Mouse (Mus musculus) forebrain, embryonic 10.5 days (tissue): ENCODE results near the gene Zfp94. TPM values are rescaled to one million over a fixed set of nuclear protein-coding genes. Genes with fewer than 3 reads are reported as not detected.

Source experiments
- DNase-seq: peaks from one replicate; pipeline ENCODE4 v3.0.0-alpha.2; 2017; ENCODE audit warnings: low spot score; ENCODE audit errors: extremely low spot score
- H3K27ac ChIP-seq: fragments of 300-500 bp; sonication (generic); 2 replicates; pipeline ENCODE4 v1.5.1; 2016; ENCODE audit warnings: mild to moderate bottlenecking
- H3K27me3 ChIP-seq: fragments of 300-500 bp; sonication (generic); 2 replicates; pipeline ENCODE4 v1.6.1; 2016; ENCODE audit warnings: mild to moderate bottlenecking; ENCODE audit not compliant: poor library complexity, severe bottlenecking
- H3K36me3 ChIP-seq: fragments of 300-500 bp; sonication (generic); replicated peaks from 2 replicates; pipeline ENCODE4 v1.6.1; 2016; ENCODE audit warnings: mild to moderate bottlenecking, moderate library complexity
- H3K4me1 ChIP-seq: fragments of 300-500 bp; sonication (generic); 2 replicates; pipeline ENCODE4 v1.6.1; 2016
- H3K4me3 ChIP-seq: fragments of 300-500 bp; sonication (generic); 2 replicates; pipeline ENCODE4 v1.5.1; 2016; ENCODE audit warnings: mild to moderate bottlenecking, moderate library complexity
- H3K9me3 ChIP-seq: fragments of 300-500 bp; sonication (generic); 2 replicates; pipeline ENCODE4 v1.6.1; 2016; ENCODE audit warnings: mild to moderate bottlenecking, moderate library complexity
- WGBS: fragments of 180-500 bp; shearing (Covaris S2); methylation state at CpG from one replicate; pipeline ENCODE4 v1.1.7; 2016; 5-methylcytosine and 5-hydroxymethylcytosine counted together
- polyA plus RNA-seq: library from polyadenylated mRNA; unstranded; fragments of >200 nt; fragmentation: Nextera tagmentation; extraction: Ambion mirVana; gene quantifications from 2 replicates; pipeline ENCODE4 v1.2.1, GENCODE M21; 2016

The Zfp94 gene
- polyA plus RNA-seq, 1 experiment from 2014 or later = 12.9 TPM

DNA sequence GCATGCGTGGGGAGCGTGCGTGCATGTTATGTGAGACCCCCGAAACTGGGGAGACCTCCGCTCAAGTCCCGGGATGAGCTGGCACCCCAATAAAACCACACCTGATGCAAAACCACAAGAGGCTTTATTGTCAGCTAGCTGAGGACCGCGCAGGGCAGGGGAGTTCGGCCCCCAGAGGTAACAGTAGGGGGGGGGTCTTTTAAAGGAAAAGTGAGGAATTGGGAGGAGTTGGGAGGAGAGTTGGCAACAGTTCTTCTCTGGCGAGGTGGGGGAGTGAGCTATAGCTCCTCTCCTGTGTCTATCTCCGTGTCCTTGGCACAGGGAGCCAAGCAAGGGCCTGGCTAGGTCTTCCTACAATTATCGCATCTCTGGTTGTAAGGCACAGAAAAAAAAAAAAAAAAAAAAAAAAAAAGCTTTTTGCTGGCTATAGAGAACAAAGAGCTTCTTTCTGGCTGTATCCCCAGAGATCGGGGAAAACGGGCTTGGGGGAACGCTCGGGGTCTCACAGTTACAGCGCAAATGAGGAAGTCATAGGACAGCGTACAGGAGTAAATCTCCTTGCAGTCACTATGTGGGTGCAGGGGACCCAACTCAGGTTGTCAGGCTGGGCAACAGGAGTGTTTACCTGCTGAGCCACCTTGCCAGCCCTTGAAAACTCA, 16.5 kb downstream of the Zfp94 start:
- under 1% methylated on average over 18 of the region's 18 CpGs for WGBS
- Histone ChIP-seq H3K9me3 (no peaks in the 10 kb centered on the region; the same call in 1 of the 2 replicates), H3K27ac (peak overlapping the region; percentile 94), H3K27me3 (no peaks in the 10 kb centered on the region), H3K4me1 (peaks cover 29% of the 10 kb centered on the region), H3K4me3 (peak overlapping the region; percentile 81), H3K36me3 (peaks cover 64% of the 10 kb centered on the region)
- peak; percentile 37 for DNase-seq

DNA sequence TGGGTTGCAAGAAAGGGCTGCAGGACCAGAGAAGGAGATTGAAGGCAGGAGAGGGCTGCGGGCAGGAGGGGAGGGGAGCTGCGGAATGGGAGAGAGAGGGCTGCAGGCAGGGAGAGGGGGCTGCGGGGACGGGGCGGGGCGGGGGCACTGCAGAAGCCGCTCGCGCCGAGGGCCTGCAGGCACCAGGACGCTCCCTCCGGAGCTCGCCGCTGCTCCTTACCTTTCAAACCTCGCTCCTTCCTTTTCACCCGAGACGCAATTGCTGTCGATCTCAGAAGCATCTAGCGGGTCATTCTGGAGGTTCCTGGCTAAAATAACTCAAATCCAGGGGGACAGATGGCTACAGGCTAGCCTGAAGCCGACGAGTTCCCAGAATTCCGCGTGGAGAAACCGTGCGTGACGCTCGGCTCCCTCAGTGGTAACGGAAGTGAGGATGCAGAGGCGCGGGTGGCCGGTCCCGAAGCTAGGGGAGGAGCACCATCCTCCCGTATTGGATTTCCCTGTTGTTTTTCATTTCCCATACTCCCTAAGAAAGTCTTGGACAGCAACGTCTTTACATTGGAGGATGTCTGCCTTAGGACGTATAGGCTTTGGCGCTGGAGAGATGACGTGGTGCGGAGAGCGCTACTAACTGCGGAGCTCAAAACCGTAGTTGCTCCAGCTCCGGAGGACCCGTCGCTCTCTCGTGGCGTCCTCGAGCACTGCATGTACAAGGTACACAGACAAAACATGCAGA, 17.3 kb downstream of the Zfp94 start:
- Histone ChIP-seq H3K4me3 (peak overlapping the region; percentile 81), H3K27ac (peak overlapping the region; percentile 94), H3K27me3 (no peaks in the 10 kb centered on the region), H3K36me3 (peaks cover 65% of the 10 kb centered on the region), H3K9me3 (no peaks in the 10 kb centered on the region; the same call in 1 of the 2 replicates), H3K4me1 (peaks cover 29% of the 10 kb centered on the region)
- WGBS = under 1% methylated on average over 46 of the region's 47 CpGs
- peak; percentile 86 for DNase-seq

DNA sequence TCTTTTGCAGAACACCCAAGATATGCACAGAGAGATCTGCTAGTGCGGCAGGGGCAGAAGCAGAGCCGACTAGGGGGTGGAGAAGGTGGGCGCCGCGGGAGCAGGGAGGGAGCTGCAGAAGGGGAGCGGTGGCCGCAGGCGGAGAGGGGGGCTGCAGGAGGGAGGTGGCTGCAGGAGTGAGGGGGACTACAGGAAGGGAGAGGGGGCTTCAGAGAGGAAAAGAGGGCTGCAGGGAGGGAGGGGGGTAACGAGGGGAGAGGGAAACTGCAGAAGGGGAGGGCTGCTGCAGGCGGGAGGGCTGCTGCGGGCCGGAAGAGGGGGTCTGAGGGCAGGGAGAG, 17.9 kb downstream of the Zfp94 start:
- peaks cover 65% of the 10 kb centered on the region for H3K36me3 ChIP-seq
- H3K27me3 ChIP-seq = no peaks in the 10 kb centered on the region
- H3K27ac ChIP-seq = peak overlapping the region; percentile 94
- H3K4me3 ChIP-seq = peak overlapping the region; percentile 81
- 1% methylated on average over 12 of the region's 12 CpGs for WGBS
- no peak for DNase-seq
- H3K4me1 ChIP-seq = peaks cover 29% of the 10 kb centered on the region
- no peaks in the 10 kb centered on the region; the same call in 1 of the 2 replicates for H3K9me3 ChIP-seq

DNA sequence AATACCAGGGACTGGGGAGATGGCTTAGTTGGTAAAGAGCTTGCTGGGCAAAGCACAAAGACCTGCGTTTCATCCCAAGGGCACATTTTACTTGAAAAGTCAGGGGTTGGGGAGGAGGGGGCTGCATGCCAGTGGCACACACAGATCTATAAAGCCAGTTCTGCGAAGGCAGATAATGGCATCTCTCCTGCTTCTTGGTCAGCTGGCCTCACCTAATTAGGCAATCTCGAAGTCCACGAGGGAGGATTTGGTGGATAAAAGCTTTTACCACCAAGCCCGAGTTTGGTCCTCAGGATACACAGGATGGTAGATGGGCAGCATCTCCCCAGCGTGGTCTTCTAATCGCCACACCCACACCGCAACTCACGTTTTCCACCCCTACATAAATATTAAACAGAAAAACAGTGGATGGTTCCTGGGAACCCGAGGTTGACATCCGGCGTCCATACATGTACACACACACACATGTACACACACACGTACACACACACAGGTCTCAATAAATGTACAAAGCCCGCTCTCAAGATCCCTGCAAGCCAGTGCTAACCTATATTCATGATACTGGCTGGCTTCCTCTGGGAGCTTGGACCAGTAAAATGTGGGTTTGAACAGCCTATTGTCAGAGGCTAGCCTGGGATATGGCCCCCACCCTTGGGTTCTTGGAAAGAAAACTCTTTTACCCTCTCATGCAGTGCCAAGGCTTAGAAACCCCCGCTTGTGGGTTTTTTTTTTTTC, 18.9 kb downstream of the Zfp94 start:
- peak overlapping the region; percentile 81 for H3K4me3 ChIP-seq
- H3K27ac ChIP-seq = no peak overlapping the region

DNA sequence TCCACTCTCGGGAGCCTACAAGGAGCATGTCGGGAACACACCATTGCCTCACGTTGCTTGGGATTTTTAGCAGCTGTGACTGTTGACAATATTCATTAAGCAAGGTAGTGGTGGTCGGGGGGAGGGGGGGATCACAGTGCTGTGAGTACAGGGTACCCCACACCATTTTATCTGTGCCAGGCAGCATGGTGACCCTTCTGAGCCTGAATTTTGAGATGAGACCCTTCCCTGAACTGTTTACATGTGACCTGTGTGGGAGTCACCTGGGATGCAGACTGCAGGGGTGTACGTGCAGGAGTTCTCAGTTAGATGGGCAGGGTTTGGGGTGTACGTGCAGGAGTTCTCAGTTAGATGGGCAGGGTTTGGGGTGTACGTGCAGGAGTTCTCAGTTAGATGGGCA, 20.1 kb downstream of the Zfp94 start:
- Histone ChIP-seq H3K36me3 (peaks cover 65% of the 10 kb centered on the region), H3K4me3 (no peak overlapping the region), H3K27ac (no peak overlapping the region), H3K9me3 (peaks cover 5% of the 10 kb centered on the region), H3K27me3 (no peaks in the 10 kb centered on the region), H3K4me1 (peaks cover 29% of the 10 kb centered on the region)
- DNase-seq = no peak
- 93% methylated on average over 7 of the region's 7 CpGs for WGBS

More for the DNA sequence above, 18.9 kb downstream of the Zfp94 start:
- no peak for DNase-seq
- peaks cover 29% of the 10 kb centered on the region for H3K4me1 ChIP-seq
- peaks cover 65% of the 10 kb centered on the region for H3K36me3 ChIP-seq
- H3K27me3 ChIP-seq = no peaks in the 10 kb centered on the region
- H3K9me3 ChIP-seq = no peaks in the 10 kb centered on the region; the same call in 1 of the 2 replicates
- WGBS = 91% methylated on average over 15 of the region's 15 CpGs

DNA sequence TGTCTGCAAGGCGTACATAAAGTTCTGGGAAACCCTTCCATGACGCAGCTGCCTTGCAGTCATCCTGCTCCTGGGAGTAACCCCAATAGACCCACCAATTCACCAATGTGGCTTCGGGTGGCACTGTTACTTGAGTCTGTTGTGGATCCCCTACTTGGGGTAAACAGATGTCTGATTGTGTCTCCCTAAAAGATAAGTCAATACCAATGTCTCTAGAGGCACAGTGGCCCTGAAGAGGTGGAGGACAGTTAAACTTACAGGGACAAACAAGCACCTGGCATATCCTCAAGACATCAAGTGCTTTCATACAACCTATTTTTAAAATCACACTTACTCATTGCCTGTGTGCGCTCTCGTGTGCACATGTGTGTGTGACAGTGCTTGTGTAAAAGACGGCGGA, 21.1 kb downstream of the Zfp94 start:
- Histone ChIP-seq H3K9me3 (peaks cover 9% of the 10 kb centered on the region), H3K4me3 (no peak overlapping the region), H3K27ac (no peak overlapping the region), H3K36me3 (peaks cover 75% of the 10 kb centered on the region), H3K27me3 (no peaks in the 10 kb centered on the region), H3K4me1 (peaks cover 19% of the 10 kb centered on the region)
- 90% methylated on average over 7 of the region's 7 CpGs for WGBS
- DNase-seq = no peak

DNA sequence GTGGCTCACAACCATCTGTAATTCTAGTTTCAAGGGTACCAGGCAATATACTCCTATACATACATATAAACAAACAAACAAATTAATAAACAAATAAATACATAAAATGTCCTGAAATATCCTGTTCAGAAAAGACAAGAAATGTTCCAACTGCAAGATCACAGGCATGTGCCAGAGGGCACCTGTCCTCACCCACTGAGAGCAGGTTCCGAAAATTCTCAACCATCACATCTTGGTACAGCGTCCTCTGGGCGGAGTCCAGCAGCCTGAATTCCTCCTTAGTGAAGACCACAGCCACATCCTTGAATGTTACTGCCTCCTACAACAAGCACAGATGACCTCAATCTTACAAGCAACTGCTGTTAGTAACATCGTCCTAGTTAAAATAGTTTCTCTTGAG, 21.7 kb downstream of the Zfp94 start:
- 96% methylated on average over 4 of the region's 4 CpGs for WGBS
- Histone ChIP-seq H3K9me3 (peaks cover 9% of the 10 kb centered on the region), H3K27ac (no peak overlapping the region), H3K4me1 (peaks cover 13% of the 10 kb centered on the region), H3K4me3 (no peak overlapping the region), H3K36me3 (peaks cover 81% of the 10 kb centered on the region), H3K27me3 (no peaks in the 10 kb centered on the region)
- no peak for DNase-seq

DNA sequence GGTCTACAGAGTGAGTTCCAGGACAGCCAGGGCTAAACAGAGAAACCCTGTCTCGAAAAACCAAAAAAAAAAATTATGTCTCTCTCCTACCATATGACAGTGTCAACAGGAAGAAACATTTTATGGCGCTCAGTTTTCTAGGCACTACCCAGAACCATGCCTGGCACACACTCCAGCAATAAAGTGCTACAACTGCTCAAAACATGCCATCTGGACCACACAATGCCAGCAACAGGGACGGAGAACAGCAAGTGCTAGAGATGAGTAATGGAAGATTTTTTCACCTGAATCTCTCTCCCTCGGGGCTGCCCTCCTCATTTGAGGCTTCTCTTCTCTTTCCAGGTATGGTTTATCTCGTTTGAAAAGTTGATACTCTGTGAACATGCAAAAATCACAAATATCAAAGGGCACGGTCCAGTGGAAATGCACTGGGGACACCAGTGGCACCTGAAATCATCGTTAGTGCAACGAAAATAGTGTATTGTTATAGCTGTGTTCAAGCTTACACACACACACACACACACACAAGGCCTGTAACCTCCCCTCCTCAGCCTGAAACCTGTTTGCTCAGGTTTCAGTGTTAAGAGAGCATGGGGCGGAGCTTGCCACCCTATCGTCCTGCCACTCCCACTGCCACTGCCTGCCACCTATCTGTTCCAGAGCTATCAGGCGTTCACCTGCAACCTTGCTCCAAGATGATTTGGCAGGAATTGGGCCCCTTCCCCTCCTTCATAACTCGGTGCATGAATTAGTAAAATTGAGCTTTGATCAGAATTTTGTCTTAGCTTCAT, 23.2 kb downstream of the Zfp94 start:
- Histone ChIP-seq H3K27me3 (no peaks in the 10 kb centered on the region), H3K9me3 (peaks cover 9% of the 10 kb centered on the region), H3K27ac (no peak overlapping the region), H3K4me3 (no peak overlapping the region), H3K4me1 (peaks cover 7% of the 10 kb centered on the region), H3K36me3 (peaks cover 96% of the 10 kb centered on the region)
- 91% methylated on average over 12 of the region's 12 CpGs for WGBS
- no peak for DNase-seq

DNA sequence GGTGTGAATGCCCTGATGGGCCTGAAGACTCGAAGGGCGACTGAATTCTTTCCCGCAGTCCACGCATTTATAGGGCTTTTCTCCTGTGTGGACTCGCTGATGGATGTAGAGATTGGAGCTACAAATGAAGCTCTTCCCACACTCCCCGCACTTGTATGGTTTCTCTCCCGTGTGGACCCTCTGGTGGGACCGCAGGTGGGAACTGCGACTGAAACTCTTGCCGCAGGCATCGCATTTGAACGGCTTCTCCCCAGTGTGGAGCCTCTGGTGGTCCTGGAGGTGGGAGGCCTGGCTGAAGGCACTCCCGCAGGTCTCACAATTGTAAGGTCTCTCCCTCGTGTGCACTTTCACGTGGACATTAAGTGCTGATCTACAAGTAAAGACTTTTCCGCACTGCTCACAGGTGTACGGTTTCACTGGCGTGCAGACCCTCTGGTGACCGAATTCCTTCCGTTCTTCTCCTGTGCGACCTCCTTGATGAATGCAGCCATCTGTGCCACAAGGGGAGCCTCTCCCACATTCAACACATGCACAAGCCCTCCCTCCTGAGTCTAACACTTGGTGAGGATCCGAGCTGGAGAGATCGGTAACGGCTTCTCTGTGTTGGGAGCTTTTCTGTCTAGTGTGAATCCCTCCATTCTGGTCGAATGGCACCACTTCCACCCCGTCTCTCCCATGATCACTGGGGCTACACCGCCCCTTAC, 24.9 kb downstream of the Zfp94 start:
- Histone ChIP-seq H3K9me3 (peaks cover 13% of the 10 kb centered on the region), H3K36me3 (peaks cover 94% of the 10 kb centered on the region), H3K27ac (no peak overlapping the region), H3K4me3 (no peak overlapping the region), H3K4me1 (no peaks in the 10 kb centered on the region), H3K27me3 (no peaks in the 10 kb centered on the region)
- WGBS = 90% methylated on average over 27 of the region's 27 CpGs
- no peak for DNase-seq

DNA sequence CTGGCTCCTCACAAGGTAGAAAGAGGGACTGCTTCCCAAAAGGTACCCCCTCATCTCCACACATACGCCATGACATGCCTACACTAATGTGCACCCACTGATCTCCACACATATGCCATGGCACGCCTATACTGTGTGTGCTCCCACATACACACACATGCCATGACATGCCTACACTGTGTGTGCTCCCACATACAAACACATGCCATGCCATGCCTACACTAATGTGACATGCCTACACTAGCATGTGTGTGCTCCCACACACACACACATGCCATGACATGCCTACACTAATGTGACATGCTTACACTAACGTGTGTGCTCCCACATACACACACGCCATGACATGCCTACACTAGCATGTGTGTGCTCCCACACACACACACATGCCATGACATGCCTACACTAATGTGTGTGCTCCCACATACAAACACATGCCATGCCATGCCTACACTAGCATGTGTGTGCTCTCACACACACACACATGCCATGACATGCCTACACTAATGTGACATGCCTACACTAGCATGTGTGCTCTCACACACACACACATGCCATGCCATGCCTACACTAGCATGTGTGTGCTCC, 26.3 kb downstream of the Zfp94 start:
- no peak overlapping the region for H3K4me3 ChIP-seq
- peaks cover 13% of the 10 kb centered on the region for H3K9me3 ChIP-seq
- no peaks in the 10 kb centered on the region for H3K4me1 ChIP-seq
- H3K27me3 ChIP-seq = no peaks in the 10 kb centered on the region
- peaks cover 81% of the 10 kb centered on the region for H3K36me3 ChIP-seq
- H3K27ac ChIP-seq = no peak overlapping the region
- WGBS = 97% methylated on average over 4 of the region's 4 CpGs
- DNase-seq = no peak

DNA sequence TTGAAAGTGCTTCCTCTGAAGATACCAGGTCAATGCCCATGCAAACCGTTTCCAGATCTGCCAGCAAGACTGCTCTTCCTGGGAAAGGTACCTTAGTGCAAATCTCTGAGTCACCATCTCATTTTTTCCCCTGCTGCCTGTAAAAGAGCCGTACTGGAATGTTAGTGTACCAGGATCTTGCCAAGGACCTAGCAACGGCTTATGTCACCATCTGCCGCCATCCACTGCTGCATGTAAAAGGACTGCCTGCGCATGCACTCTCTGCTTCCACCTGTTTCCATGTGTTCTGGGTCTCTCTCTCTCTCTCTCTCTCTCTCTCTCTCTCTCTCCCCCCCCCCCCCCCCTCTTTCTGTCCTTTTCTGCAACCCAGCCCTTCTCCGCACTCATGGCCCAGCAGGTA, 28.0 kb downstream of the Zfp94 start:
- Histone ChIP-seq H3K9me3 (peaks cover 13% of the 10 kb centered on the region), H3K36me3 (peaks cover 64% of the 10 kb centered on the region), H3K27ac (no peak overlapping the region), H3K4me1 (no peaks in the 10 kb centered on the region), H3K4me3 (no peak overlapping the region), H3K27me3 (no peaks in the 10 kb centered on the region)
- no peak for DNase-seq
- WGBS = 89% methylated on average over 6 of the region's 6 CpGs

DNA sequence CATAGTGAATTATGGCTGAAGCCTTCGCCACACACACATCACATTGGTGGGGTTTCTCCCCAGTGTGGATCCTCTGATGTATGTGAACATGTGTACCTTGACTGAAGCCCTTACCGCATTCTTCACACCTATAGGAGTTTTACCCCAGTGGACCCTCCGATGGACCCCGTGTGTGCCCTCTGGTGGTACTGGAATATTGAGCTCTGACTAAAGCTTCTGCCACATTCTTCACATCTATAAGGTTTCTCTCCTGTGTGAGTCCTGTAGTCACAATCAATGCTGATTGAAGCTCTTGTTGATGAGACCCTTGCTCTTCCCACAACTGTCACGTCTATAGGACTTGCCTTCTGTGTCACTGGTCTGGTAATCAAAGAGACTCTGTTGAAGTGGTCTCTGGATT, 28.8 kb downstream of the Zfp94 start:
- Histone ChIP-seq H3K4me1 (no peaks in the 10 kb centered on the region), H3K4me3 (no peak overlapping the region), H3K27me3 (no peaks in the 10 kb centered on the region), H3K27ac (no peak overlapping the region), H3K36me3 (peaks cover 56% of the 10 kb centered on the region), H3K9me3 (peaks cover 13% of the 10 kb centered on the region)
- 89% methylated on average over 5 of the region's 5 CpGs for WGBS
- DNase-seq = no peak
